Mouse (Mus musculus): Measurements from ENCODE around the gene Hoxb5.

The Hoxb5 gene

GRCm38 (mm10) chr11:96302381-96303150 lies 570 bp upstream of the Hoxb5 start:
- DNase-seq, result no peak

GRCm38 (mm10) chr11:96304381-96305195 lies 1.5 kb downstream of the Hoxb5 start:
- no peak for DNase-seq

- DNase-seq, result no peak
Observed at GRCm38 (mm10) chr11:96305505-96306182, 2.5 kb downstream of the Hoxb5 start.

GRCm38 (mm10) chr11:96306183-96306907 lies 3.2 kb downstream of the Hoxb5 start:
- DNase-seq, result no peak

GRCm38 (mm10) chr11:96306908-96307269 lies 3.8 kb downstream of the Hoxb5 start:
- no peak for DNase-seq

GRCm38 (mm10) chr11:96308763-96309162 lies 5.6 kb downstream of the Hoxb5 start:
- no peak for DNase-seq

- peak; percentile 69 to 73 for DNase-seq
Observed at GRCm38 (mm10) chr11:96309288-96309687, 6.2 kb downstream of the Hoxb5 start.

- no peak for DNase-seq
Observed at GRCm38 (mm10) chr11:96310183-96310938, 7.2 kb downstream of the Hoxb5 start.

GRCm38 (mm10) chr11:96311097-96311496 lies 8.0 kb downstream of the Hoxb5 start:
- no peak for DNase-seq

GRCm38 (mm10) chr11:96311520-96312417 lies 8.6 kb downstream of the Hoxb5 start:
- peak; percentile 85 to 87 for DNase-seq

- no peak for DNase-seq
Observed at GRCm38 (mm10) chr11:96313134-96313533, 10.0 kb downstream of the Hoxb5 start.

GRCm38 (mm10) chr11:96313806-96314428 lies 10.8 kb downstream of the Hoxb5 start:
- no peak for DNase-seq

- DNase-seq, result peak; percentile 61 to 74
Observed at GRCm38 (mm10) chr11:96314671-96315343, 11.7 kb downstream of the Hoxb5 start.

GRCm38 (mm10) chr11:96315344-96315681 lies 12.2 kb downstream of the Hoxb5 start:
- DNase-seq, result no peak

GRCm38 (mm10) chr11:96316696-96317607 lies 13.8 kb downstream of the Hoxb5 start:
- no peak for DNase-seq

GRCm38 (mm10) chr11:96317608-96318367 lies 14.7 kb downstream of the Hoxb5 start, which contains the start of gene Hoxb4:
Gene Hoxb4, plus strand, starts transcription at chr11:96318267.
- DNase-seq, result no peak

- peak; percentile 81 to 88 for DNase-seq
Observed at GRCm38 (mm10) chr11:96318368-96319070, 15.4 kb downstream of the Hoxb5 start.

All from lung, postnatal 4 days (tissue).